Mouse (Mus musculus) ES-Bruce4 (cell line): ENCODE data around the gene Gm498. TPM values are rescaled to one million over a fixed set of nuclear protein-coding genes. Genes with fewer than 3 reads are reported as not detected.

Experiments used
- H3K27ac ChIP-seq: 2 replicates; pipeline ENCODE4 v1.5.1; 2012; ENCODE audit warnings: low read length, inconsistent platforms; ENCODE audit not compliant: insufficient read depth
- H3K27me3 ChIP-seq: 2 replicates; pipeline ENCODE4 v1.6.1; 2012; ENCODE audit warnings: mild to moderate bottlenecking, low read length, inconsistent platforms; ENCODE audit not compliant: control insufficient read depth, poor library complexity, insufficient read depth, severe bottlenecking
- H3K36me3 ChIP-seq: 2 replicates; pipeline ENCODE4 v1.6.1; 2012; ENCODE audit warnings: inconsistent platforms, mild to moderate bottlenecking, low read length, moderate library complexity; ENCODE audit not compliant: control insufficient read depth, poor library complexity, insufficient read depth, severe bottlenecking
- H3K4me1 ChIP-seq: one replicate; pipeline ENCODE4 v1.8.1; 2011; ENCODE audit warnings: low read length; ENCODE audit not compliant: control insufficient read depth, insufficient read depth
- H3K4me3 ChIP-seq: 2 replicates; pipeline ENCODE4 v1.5.1; 2011; ENCODE audit warnings: low read depth, mild to moderate bottlenecking, low read length
- H3K9ac ChIP-seq: 2 replicates; pipeline ENCODE4 v1.6.1; 2012; ENCODE audit warnings: low read depth, mild to moderate bottlenecking, inconsistent platforms; ENCODE audit not compliant: poor library complexity, severe bottlenecking
- H3K9me3 ChIP-seq: replicated peaks from 2 replicates; pipeline ENCODE4 v1.6.1; 2012; ENCODE audit warnings: mild to moderate bottlenecking, low read length, inconsistent platforms; ENCODE audit not compliant: control insufficient read depth, poor library complexity, insufficient read depth, severe bottlenecking
- CTCF ChIP-seq: IDR thresholded peaks from one replicate; pipeline ENCODE4 v1.8.1; 2011; ENCODE audit warnings: low read depth, low read length
- EP300 ChIP-seq: IDR thresholded peaks from 2 replicates; pipeline ENCODE4 v1.6.1; 2011; ENCODE audit warnings: low read depth, low read length; ENCODE audit not compliant: insufficient read depth
- POLR2A ChIP-seq: IDR thresholded peaks from one replicate; pipeline ENCODE4 v1.8.1; 2011; ENCODE audit warnings: low read length; ENCODE audit not compliant: insufficient read depth
- polyA plus RNA-seq: library from polyadenylated mRNA; stranded (reverse); fragments of >200 nt; gene quantifications from 2 replicates; pipeline ENCODE4 v1.2.4, GENCODE M21; 2011; ENCODE audit warnings: low read depth; ENCODE audit not compliant: missing spikeins, insufficient read depth, insufficient read length

Gene Gm498
- polyA plus RNA-seq, 1 experiment: not detected

GRCm38 (mm10) chr7:143905176-143905575, 38.5 kb downstream of the Gm498 start:
- TF ChIP-seq CTCF (no peak), POLR2A (no peak), EP300 (no peak)

GRCm38 (mm10) chr7:143905606-143906005, 39.0 kb downstream of the Gm498 start:
- H3K27ac ChIP-seq: no peak overlapping the region
- H3K4me3 ChIP-seq: no peak overlapping the region
- no peaks in the 10 kb centered on the region for H3K9me3 ChIP-seq
- H3K9ac ChIP-seq: no peak overlapping the region
- TF ChIP-seq CTCF (no peak), EP300 (no peak), POLR2A (no peak)
- H3K36me3 ChIP-seq: no peaks in the 10 kb centered on the region
- H3K4me1 ChIP-seq: no peaks in the 10 kb centered on the region
- no peaks in the 10 kb centered on the region for H3K27me3 ChIP-seq

More at GRCm38 (mm10) chr7:143905176-143905575, 38.5 kb downstream of the Gm498 start:
- Histone ChIP-seq H3K27ac (no peak overlapping the region), H3K4me3 (no peak overlapping the region), H3K27me3 (no peaks in the 10 kb centered on the region), H3K36me3 (no peaks in the 10 kb centered on the region), H3K4me1 (no peaks in the 10 kb centered on the region), H3K9ac (no peak overlapping the region), H3K9me3 (no peaks in the 10 kb centered on the region)

DNA sequence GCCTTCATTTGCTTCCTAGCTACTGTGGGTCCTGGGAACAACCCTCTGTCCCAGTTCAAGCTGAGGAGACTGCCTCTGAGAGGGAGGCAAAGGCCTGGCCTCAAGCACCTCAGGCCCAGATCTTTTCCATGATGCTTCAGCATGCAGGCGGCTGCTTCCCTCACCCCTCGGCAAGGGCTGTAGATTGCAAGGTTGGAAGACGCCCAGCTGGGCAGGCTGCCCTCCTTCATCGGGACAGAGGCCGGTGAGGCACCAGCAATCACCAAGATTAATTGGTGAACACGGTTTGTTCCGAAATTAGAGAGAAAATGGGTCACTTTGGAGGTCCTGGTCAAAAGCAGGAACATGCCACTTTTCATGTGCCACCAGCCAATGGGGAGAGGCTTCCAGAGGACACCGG, 47.0 kb downstream of the Gm498 start:
- TF ChIP-seq POLR2A: no peak
- TF ChIP-seq CTCF: no peak
- no peak for TF ChIP-seq EP300
- Histone ChIP-seq H3K27ac (no peak overlapping the region), H3K4me1 (no peaks in the 10 kb centered on the region), H3K4me3 (no peak overlapping the region), H3K27me3 (no peaks in the 10 kb centered on the region), H3K9me3 (peaks cover 2% of the 10 kb centered on the region; the same call in 1 of the 2 replicates), H3K36me3 (no peaks in the 10 kb centered on the region), H3K9ac (no peak overlapping the region)

DNA sequence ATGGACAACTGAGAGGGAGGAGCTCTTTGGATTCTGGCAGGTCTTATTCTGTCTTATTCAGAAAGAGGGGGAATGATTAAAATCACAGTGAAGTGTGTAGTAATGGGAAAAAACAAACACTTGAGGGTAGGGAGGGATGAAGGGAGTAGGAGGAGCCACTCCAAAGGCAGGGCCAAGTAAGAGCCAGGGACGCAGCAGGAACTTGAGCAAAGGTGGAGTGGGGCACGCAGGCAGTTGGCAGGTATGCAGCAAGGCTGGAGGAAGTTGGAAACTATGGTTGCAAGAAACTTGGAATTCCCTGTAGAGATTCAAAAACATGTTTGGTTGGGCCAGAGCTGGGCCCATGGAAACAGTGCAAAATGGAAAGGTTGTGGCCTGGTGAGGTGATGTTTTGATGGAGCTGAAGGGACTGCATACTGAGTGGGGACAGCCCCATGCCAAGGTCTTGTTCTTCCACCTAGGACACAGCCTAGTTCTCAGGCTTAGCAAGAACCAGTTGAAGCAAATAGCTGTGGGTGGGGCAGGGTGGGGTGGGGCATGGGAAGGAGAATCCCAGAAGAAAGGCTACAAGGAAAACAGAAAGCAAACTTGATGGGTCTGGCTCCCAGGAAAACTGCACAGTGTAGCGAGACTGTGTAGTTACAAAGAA, 52.5 kb downstream of the Gm498 start:
- Histone ChIP-seq H3K4me1 (no peaks in the 10 kb centered on the region), H3K9me3 (peaks cover 2% of the 10 kb centered on the region; the same call in 1 of the 2 replicates), H3K27ac (no peak overlapping the region), H3K36me3 (no peaks in the 10 kb centered on the region), H3K4me3 (no peak overlapping the region), H3K9ac (no peak overlapping the region), H3K27me3 (no peaks in the 10 kb centered on the region)
- TF ChIP-seq POLR2A: no peak
- no peak for TF ChIP-seq CTCF
- no peak for TF ChIP-seq EP300

DNA sequence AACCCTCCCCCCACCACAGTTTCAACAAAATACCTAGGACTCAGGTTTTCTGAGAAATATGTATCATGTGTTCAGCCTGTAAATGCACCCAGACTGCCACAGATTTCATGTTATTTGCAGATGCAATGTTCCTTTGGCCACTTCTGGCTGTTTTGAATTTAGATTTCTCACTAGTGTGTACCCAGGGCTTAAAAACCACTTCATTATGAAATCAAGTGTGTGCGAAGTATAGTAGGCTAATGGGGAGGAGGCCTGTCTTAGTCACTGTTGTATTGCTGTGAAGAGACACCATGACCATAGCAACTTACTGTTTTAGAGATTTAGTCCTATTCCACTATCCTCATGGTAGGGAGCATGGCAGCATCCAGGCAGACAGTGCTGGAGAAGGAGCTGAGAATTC, 63.3 kb downstream of the Gm498 start:
- Histone ChIP-seq H3K9ac (no peak overlapping the region), H3K36me3 (no peaks in the 10 kb centered on the region), H3K27ac (no peak overlapping the region), H3K27me3 (no peaks in the 10 kb centered on the region; the same call in 1 of the 2 replicates), H3K4me3 (no peak overlapping the region), H3K9me3 (no peaks in the 10 kb centered on the region), H3K4me1 (no peaks in the 10 kb centered on the region)
- TF ChIP-seq CTCF (no peak), POLR2A (no peak)

- Histone ChIP-seq H3K27ac (no peak overlapping the region), H3K4me3 (no peak overlapping the region), H3K4me1 (no peaks in the 10 kb centered on the region), H3K9ac (no peak overlapping the region), H3K9me3 (no peaks in the 10 kb centered on the region), H3K27me3 (no peaks in the 10 kb centered on the region), H3K36me3 (no peaks in the 10 kb centered on the region)
- no peak for TF ChIP-seq EP300
- TF ChIP-seq CTCF: no peak
- TF ChIP-seq POLR2A: no peak
These were observed 72.0 kb downstream of the Gm498 start for GRCm38 (mm10) chr7:143938647-143939046.
